Mouse (Mus musculus) forebrain, embryonic 14.5 days (tissue): ENCODE results near the gene Lekr1. TPM values are rescaled to one million over a fixed set of nuclear protein-coding genes. Genes with fewer than 3 reads are reported as not detected.
"Not testable (repeated sequence)": the region's sequence is repeated elsewhere in the genome, so short reads cannot be mapped to it uniquely, and the experiment has no call there.

Source experiments
- ATAC-seq: fragments of 200-750 bp; cut with Nextera tagmentation; 2 replicates; pipeline ENCODE4 v1.8.0; 2017; ENCODE audit warnings: mild to moderate bottlenecking, moderate library complexity
- DNase-seq: peaks from one replicate; pipeline ENCODE4 v3.0.0-alpha.2; 2015; ENCODE audit warnings: low spot score
- H3K27ac ChIP-seq: fragments of 300-500 bp; sonication (generic); 2 replicates; pipeline ENCODE4 v1.5.1; 2014; ENCODE audit warnings: low read depth, mild to moderate bottlenecking, control low read depth, low read length, moderate library complexity
- H3K27me3 ChIP-seq: fragments of 300-500 bp; sonication (generic); replicated peaks from 2 replicates; pipeline ENCODE4 v1.6.1; 2014; ENCODE audit warnings: low read length, control low read depth, mixed read lengths; ENCODE audit not compliant: control insufficient read depth, insufficient read depth
- H3K36me3 ChIP-seq: fragments of 300-500 bp; sonication (generic); 2 replicates; pipeline ENCODE4 v1.6.1; 2014; ENCODE audit warnings: low read length, control low read depth; ENCODE audit not compliant: control insufficient read depth, insufficient read depth
- H3K4me1 ChIP-seq: fragments of 300-500 bp; sonication (generic); 2 replicates; pipeline ENCODE4 v1.6.1; 2014; ENCODE audit warnings: antibody characterized with exemption, low read length, control low read depth; ENCODE audit not compliant: control insufficient read depth, insufficient read depth
- H3K4me2 ChIP-seq: fragments of 300-500 bp; sonication (generic); 2 replicates; pipeline ENCODE4 v1.6.1; 2014; ENCODE audit warnings: mild to moderate bottlenecking, control low read depth, low read length
- H3K4me3 ChIP-seq: fragments of 300-500 bp; sonication (generic); 2 replicates; pipeline ENCODE4 v1.5.1; 2014; ENCODE audit warnings: low read depth, low read length, control low read depth
- H3K9ac ChIP-seq: fragments of 300-500 bp; sonication (generic); 2 replicates; pipeline ENCODE4 v1.6.1; 2014; ENCODE audit warnings: mild to moderate bottlenecking, low read length, control low read depth, moderate library complexity
- H3K9me3 ChIP-seq: fragments of 300-500 bp; sonication (generic); replicated peaks from 2 replicates; pipeline ENCODE4 v1.6.1; 2016; ENCODE audit warnings: low read length, control low read depth, mixed read lengths; ENCODE audit not compliant: control insufficient read depth
- WGBS: fragments of 180-500 bp; shearing (Covaris S2); extraction: QIAGEN DNeasy Blood & Tissue Kit; methylation state at CpG from one replicate; pipeline ENCODE4 v1.1.7; 2014; 5-methylcytosine and 5-hydroxymethylcytosine counted together
- polyA plus RNA-seq: library from polyadenylated mRNA; unstranded; fragments of >200 nt; fragmentation: Nextera tagmentation; extraction: Ambion mirVana; gene quantifications from 2 replicates; pipeline ENCODE4 v1.2.1, GENCODE M21; 2014

Lekr1 gene
- polyA plus RNA-seq, 1 experiment from 2014 or later, result 5.5 TPM

DNA sequence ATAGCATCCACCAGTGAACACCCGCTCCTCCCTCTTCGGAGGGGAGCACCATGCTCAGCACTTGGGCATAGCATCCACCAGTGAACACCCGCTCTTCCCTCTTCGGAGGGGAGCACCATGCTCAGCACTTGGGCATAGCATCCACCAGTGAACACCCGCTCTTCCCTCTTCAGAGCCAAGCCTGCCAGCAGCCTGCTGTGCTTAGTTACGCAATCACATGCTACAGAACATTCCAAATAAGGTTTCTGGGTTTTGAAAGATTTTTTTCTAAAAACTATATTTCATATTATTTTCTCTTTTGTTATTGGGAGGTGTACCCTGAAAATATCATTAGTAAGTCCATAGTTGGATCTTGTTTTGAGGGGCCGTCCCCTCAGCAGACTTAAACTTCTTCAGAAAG, 103.6 kb downstream of the Lekr1 start:
- DNase-seq, result not testable (repeated sequence)

GRCm38 (mm10) chr3:65773910-65774309, 107.9 kb downstream of the Lekr1 start:
- 61% methylated on average over 1 of the region's 1 CpGs for WGBS
- H3K9ac ChIP-seq, result no peak overlapping the region
- no peaks in the 10 kb centered on the region for H3K4me1 ChIP-seq
- no peaks in the 10 kb centered on the region for H3K27me3 ChIP-seq
- no peak overlapping the region for H3K4me3 ChIP-seq
- H3K4me2 ChIP-seq, result no peak overlapping the region
- DNase-seq (no peak), ATAC-seq (no peak)
- H3K36me3 ChIP-seq, result no peaks in the 10 kb centered on the region
- no peaks in the 10 kb centered on the region for H3K9me3 ChIP-seq
- H3K27ac ChIP-seq, result no peak overlapping the region

More for the DNA sequence above, 103.6 kb downstream of the Lekr1 start:
- H3K9ac ChIP-seq, H3K4me2 ChIP-seq, H3K4me3 ChIP-seq, ATAC-seq, H3K27ac ChIP-seq, H3K36me3 ChIP-seq, H3K27me3 ChIP-seq, H3K9me3 ChIP-seq: not testable (repeated sequence)
- H3K4me1 ChIP-seq, result peaks cover 11% of the 10 kb centered on the region
- WGBS, result 92% methylated on average over 5 of the region's 7 CpGs

- Histone ChIP-seq H3K27ac (no peak overlapping the region), H3K9ac (no peak overlapping the region), H3K27me3 (no peaks in the 10 kb centered on the region), H3K36me3 (no peaks in the 10 kb centered on the region), H3K4me1 (no peaks in the 10 kb centered on the region), H3K4me2 (no peak overlapping the region), H3K9me3 (no peaks in the 10 kb centered on the region), H3K4me3 (no peak overlapping the region)
- ATAC-seq, result no peak
- no peak for DNase-seq
- WGBS, result 59% methylated on average over 5 of the region's 5 CpGs
These were observed 109.1 kb downstream of the Lekr1 start for GRCm38 (mm10) chr3:65775096-65775495.

DNA sequence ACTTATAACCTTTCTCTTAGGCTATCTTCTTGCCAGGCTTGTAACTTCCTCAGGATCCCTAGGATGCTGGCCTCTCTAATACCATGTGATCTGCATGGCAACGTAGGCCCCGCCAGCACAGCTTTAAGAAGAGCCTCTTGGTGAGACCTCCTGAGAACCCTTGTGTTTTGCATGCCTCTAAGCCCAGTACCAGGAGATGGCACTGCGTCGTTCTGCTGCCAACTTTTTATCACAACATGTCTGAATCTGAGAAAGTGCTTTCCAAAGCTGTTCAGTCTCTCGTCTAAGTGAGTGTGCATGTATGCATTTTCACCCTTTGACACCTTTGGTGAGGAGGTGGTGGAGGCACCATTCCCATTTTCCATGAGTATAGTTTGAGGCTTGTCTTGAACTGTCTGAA, 116.2 kb downstream of the Lekr1 start:
- ATAC-seq (no peak), DNase-seq (no peak)
- no peaks in the 10 kb centered on the region for H3K27me3 ChIP-seq
- H3K27ac ChIP-seq, result no peak overlapping the region
- no peak overlapping the region for H3K9ac ChIP-seq
- no peaks in the 10 kb centered on the region for H3K36me3 ChIP-seq
- no peaks in the 10 kb centered on the region for H3K9me3 ChIP-seq
- H3K4me2 ChIP-seq, result no peak overlapping the region
- H3K4me1 ChIP-seq, result no peaks in the 10 kb centered on the region
- WGBS, result 78% methylated on average over 5 of the region's 5 CpGs
- H3K4me3 ChIP-seq, result no peak overlapping the region

GRCm38 (mm10) chr3:65790076-65790685, 124.2 kb downstream of the Lekr1 start:
- no peaks in the 10 kb centered on the region for H3K27me3 ChIP-seq
- H3K36me3 ChIP-seq, result no peaks in the 10 kb centered on the region
- H3K27ac ChIP-seq, result no peak overlapping the region
- no peaks in the 10 kb centered on the region for H3K4me1 ChIP-seq
- DNase-seq, result no peak
- no peak for ATAC-seq
- H3K4me2 ChIP-seq, result no peak overlapping the region
- H3K9me3 ChIP-seq, result no peaks in the 10 kb centered on the region
- 58% methylated on average over 3 of the region's 3 CpGs for WGBS
- H3K9ac ChIP-seq, result no peak overlapping the region
- no peak overlapping the region for H3K4me3 ChIP-seq

DNA sequence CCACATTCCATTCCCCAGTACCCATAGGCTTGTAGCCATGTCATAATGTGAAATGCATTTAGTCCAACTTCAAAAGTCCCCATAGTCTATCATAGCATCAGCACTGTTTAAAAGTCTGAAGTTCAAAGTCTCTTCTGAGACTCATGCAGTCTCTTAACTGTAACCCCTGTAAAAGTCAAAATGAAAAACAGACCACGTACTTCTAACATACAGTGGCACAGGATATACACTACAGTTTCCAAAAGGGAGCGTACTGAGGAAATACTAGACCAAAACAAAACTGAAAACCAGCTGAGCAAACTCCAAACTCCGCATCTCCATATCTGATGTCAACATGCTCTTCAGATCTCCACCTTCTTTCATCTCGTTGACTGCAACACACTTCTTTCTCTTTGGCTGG, 127.5 kb downstream of the Lekr1 start:
- 89% methylated on average over 4 of the region's 4 CpGs for WGBS

DNA sequence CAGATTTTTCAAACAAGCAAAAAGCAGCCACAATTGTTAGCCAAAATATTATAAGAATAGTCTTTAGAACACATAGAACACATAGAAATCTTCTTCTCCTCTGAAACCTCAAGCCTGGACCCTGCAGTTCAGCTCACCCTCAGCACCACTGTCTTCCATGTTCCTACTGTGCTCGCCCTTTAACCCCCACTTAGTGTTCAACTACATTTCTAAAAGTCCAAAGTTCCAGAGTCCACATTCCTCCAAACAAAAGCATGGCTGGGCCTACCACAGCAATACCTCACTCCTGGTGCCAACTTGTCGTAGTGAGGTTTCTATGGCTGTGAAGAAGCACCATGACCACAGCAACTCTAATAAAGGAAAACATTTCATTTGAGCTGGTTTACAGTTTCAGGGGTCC, 128.7 kb downstream of the Lekr1 start:
- Histone ChIP-seq H3K27ac (no peak overlapping the region), H3K4me2 (no peak overlapping the region), H3K9ac (no peak overlapping the region), H3K4me1 (no peaks in the 10 kb centered on the region), H3K4me3 (no peak overlapping the region), H3K36me3 (no peaks in the 10 kb centered on the region), H3K27me3 (no peaks in the 10 kb centered on the region), H3K9me3 (no peaks in the 10 kb centered on the region)
- DNase-seq, result no peak
- no peak for ATAC-seq
- 82% methylated on average over 2 of the region's 2 CpGs for WGBS

More for the DNA sequence above, 127.5 kb downstream of the Lekr1 start:
- H3K9ac ChIP-seq, result no peak overlapping the region
- no peak for DNase-seq
- no peak overlapping the region for H3K4me2 ChIP-seq
- no peaks in the 10 kb centered on the region for H3K36me3 ChIP-seq
- no peaks in the 10 kb centered on the region for H3K4me1 ChIP-seq
- H3K27ac ChIP-seq, result no peak overlapping the region
- no peak overlapping the region for H3K4me3 ChIP-seq
- ATAC-seq, result no peak
- no peaks in the 10 kb centered on the region for H3K9me3 ChIP-seq
- no peaks in the 10 kb centered on the region for H3K27me3 ChIP-seq

DNA sequence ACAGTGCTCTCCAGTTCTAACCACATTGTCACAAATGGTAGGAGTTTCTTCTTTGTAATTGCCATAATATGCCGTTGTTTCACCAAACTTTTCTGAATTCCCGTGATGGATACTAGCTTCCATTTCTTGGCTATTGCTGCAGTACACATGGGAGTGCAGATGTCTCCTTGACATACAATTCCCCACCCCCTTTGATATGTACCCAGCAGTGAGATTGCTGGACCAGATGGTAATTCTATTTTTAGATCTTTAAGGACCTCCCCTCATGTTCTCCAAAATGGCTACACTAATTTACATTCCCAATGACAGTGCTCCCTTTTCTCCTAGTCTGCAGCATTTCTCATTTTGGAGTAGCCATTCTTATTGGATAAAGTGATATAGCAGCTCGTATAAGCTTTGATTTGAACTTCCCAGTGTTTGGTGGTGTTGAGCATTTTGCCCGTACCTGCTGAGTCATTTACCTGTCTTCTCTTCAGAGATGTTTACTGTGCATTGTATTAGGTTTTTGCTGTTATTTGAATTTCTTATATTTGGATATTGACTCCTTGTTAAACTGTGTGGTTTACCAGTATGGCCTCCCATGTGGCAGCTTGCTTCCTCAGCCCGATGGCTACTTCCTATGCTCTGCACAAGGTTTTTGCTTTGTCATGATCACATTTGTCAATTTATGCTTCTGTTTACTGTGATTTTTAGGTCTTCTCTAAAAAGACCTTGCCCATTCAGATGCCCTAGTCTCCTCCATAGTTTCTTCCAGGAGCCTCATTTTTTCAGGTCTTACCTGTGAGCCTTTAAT, 131.5 kb downstream of the Lekr1 start:
- no peak overlapping the region for H3K4me3 ChIP-seq
- H3K9me3 ChIP-seq, result no peaks in the 10 kb centered on the region
- no peaks in the 10 kb centered on the region for H3K36me3 ChIP-seq
- no peak overlapping the region for H3K27ac ChIP-seq
- peak; percentile 68 for DNase-seq
- H3K9ac ChIP-seq, result no peak overlapping the region
- H3K27me3 ChIP-seq, result no peaks in the 10 kb centered on the region
- ATAC-seq, result peak; percentile 93
- H3K4me2 ChIP-seq, result no peak overlapping the region
- no peaks in the 10 kb centered on the region for H3K4me1 ChIP-seq
- WGBS, result 89% methylated on average over 5 of the region's 5 CpGs

DNA sequence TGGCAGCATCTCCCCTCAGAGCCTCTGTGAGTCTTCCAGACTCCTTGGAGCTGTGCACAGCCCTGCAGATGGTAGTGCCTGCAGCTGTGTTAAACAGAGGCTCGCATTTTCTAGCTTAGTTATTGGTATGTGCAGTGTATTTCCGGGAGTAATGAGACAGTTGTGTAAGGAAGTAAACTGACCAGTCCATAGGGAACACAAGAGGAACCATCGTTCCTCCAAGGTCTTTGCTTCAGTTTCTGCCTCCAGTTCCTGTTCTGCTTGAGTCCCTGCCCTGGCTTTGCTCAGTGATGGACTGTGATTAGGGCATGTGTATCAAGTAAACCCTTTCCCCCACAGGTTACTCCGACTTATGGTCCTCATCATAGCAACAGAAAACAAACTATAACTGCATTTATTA, 134.9 kb downstream of the Lekr1 start:
- H3K4me3 ChIP-seq, result no peak overlapping the region
- no peak overlapping the region for H3K4me2 ChIP-seq
- DNase-seq (no peak), ATAC-seq (no peak)
- no peak overlapping the region for H3K9ac ChIP-seq
- no peak overlapping the region for H3K27ac ChIP-seq
- WGBS, result 82% methylated on average over 4 of the region's 4 CpGs
- no peaks in the 10 kb centered on the region for H3K4me1 ChIP-seq
- H3K36me3 ChIP-seq, result no peaks in the 10 kb centered on the region
- H3K27me3 ChIP-seq, result no peaks in the 10 kb centered on the region
- H3K9me3 ChIP-seq, result no peaks in the 10 kb centered on the region
